Mouse (Mus musculus) embryonic facial prominence, embryonic 13.5 days (tissue): Measurements from ENCODE around the gene Zdhhc6. TPM values are rescaled to one million over a fixed set of nuclear protein-coding genes. Genes with fewer than 3 reads are reported as not detected.

Experiments used
- ATAC-seq: fragments of 200-750 bp; cut with Nextera tagmentation; 2 replicates; pipeline ENCODE4 v1.8.0; 2017; ENCODE audit warnings: low read depth; ENCODE audit not compliant: insufficient number of reproducible peaks, insufficient read depth, low FRiP score, low TSS enrichment
- H3K27ac ChIP-seq: fragments of 300-500 bp; sonication (generic); 2 replicates; pipeline ENCODE4 v1.5.1; 2015; ENCODE audit warnings: moderate library complexity, mild to moderate bottlenecking, inconsistent platforms
- H3K27me3 ChIP-seq: fragments of 300-500 bp; sonication (generic); 2 replicates; pipeline ENCODE4 v1.6.1; 2015; ENCODE audit warnings: mild to moderate bottlenecking, inconsistent platforms
- H3K36me3 ChIP-seq: fragments of 300-500 bp; sonication (generic); 2 replicates; pipeline ENCODE4 v1.6.1; 2015; ENCODE audit warnings: mild to moderate bottlenecking, inconsistent platforms
- H3K4me1 ChIP-seq: fragments of 300-500 bp; sonication (generic); 2 replicates; pipeline ENCODE4 v1.6.1; 2015; ENCODE audit warnings: inconsistent platforms
- H3K4me2 ChIP-seq: fragments of 300-500 bp; sonication (generic); 2 replicates; pipeline ENCODE4 v1.6.1; 2015; ENCODE audit warnings: moderate library complexity, mild to moderate bottlenecking, inconsistent platforms
- H3K4me3 ChIP-seq: fragments of 300-500 bp; sonication (generic); 2 replicates; pipeline ENCODE4 v1.5.1; 2015; ENCODE audit warnings: mild to moderate bottlenecking, inconsistent platforms
- H3K9ac ChIP-seq: fragments of 300-500 bp; sonication (generic); 2 replicates; pipeline ENCODE4 v1.6.1; 2015; ENCODE audit warnings: mild to moderate bottlenecking, inconsistent platforms
- H3K9me3 ChIP-seq: fragments of 300-500 bp; sonication (generic); 2 replicates; pipeline ENCODE4 v1.6.1; 2016; ENCODE audit warnings: inconsistent platforms
- WGBS: fragments of 180-500 bp; shearing (Covaris S2); methylation state at CpG from one replicate; pipeline ENCODE4 v1.1.7; 2015; ENCODE audit warnings: mixed read lengths; 5-methylcytosine and 5-hydroxymethylcytosine counted together
- polyA plus RNA-seq: library from polyadenylated mRNA; unstranded; fragments of >200 nt; fragmentation: Nextera tagmentation; extraction: Ambion mirVana; gene quantifications from 2 replicates; pipeline ENCODE4 v1.2.1, GENCODE M21; 2015

Zdhhc6 gene
- polyA plus RNA-seq, 1 experiment from 2014 or later = 88.6 TPM

DNA sequence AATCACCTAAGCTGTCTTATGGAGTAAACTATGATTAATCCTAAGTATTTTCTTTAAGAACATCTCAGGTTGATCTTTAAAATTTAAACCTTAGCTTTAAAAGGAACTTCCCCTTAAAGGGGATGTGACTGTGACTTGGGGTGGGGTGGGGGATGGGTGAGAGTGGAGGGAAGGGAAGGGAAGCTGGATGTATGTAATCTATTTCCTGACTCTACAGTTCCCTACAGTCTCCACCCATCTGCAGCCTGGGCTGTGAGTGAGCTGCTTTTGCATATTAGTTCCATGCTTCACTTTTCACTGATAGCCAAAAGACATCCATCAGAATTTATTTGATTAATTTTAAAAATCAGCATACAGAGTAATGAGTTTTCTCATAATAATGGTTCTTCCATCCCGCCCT is 16.5 kb downstream of the Zdhhc6 start:
- Histone ChIP-seq H3K9ac (no peak overlapping the region), H3K27me3 (no peaks in the 10 kb centered on the region), H3K9me3 (no peaks in the 10 kb centered on the region), H3K4me3 (no peak overlapping the region), H3K36me3 (peaks cover 88% of the 10 kb centered on the region), H3K4me1 (no peaks in the 10 kb centered on the region), H3K4me2 (no peak overlapping the region), H3K27ac (no peak overlapping the region)
- 92% methylated on average over 1 of the region's 1 CpGs for WGBS
- no peak for ATAC-seq

DNA sequence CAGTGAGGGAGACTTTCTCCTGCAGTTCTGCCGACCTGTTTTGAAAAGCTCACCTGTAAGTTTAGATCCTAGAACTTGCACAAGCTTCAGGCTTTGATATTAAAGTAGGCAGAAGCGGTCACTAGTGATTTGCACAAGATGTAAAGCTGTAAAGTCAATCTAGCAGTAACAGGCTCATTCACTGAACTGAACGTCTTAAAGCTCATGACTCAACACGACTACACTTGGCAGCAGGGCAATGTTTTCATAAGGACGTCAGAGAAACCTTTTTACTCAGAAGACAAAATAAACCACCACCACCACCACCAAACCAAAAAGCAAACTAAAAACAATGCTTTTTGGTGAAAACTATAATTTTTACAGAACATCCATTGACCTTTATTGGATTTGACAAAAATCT is 17.9 kb downstream of the Zdhhc6 start:
- Histone ChIP-seq H3K27ac (no peak overlapping the region), H3K4me2 (no peak overlapping the region), H3K9ac (no peak overlapping the region), H3K9me3 (no peaks in the 10 kb centered on the region), H3K27me3 (no peaks in the 10 kb centered on the region), H3K4me1 (peaks cover 6% of the 10 kb centered on the region), H3K36me3 (peaks cover 74% of the 10 kb centered on the region), H3K4me3 (no peak overlapping the region)
- 82% methylated on average over 5 of the region's 5 CpGs for WGBS
- no peak for ATAC-seq

DNA sequence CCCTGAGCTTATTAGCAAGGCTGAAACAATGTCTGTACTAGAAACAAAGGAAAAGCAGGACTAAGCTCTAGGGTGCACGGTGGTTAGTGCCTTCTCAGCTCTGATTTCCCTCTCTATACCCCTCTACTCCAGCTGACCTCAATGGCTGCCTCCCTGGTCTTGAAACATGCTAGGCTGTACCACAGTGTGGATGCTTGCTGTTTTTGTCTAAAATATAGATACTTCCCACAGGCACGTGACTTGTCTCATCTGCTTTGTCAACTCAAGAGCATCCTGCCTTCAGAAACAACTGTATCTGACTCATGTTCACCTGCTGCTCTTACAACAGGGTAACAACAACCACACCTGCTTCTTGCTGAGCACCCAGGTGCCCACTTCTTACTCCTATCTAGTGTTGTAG is 18.3 kb downstream of the Zdhhc6 start:
- no peak overlapping the region for H3K27ac ChIP-seq
- 91% methylated on average over 2 of the region's 2 CpGs for WGBS
- H3K9ac ChIP-seq = no peak overlapping the region
- H3K4me1 ChIP-seq = peaks cover 6% of the 10 kb centered on the region
- H3K4me2 ChIP-seq = no peak overlapping the region
- no peaks in the 10 kb centered on the region for H3K27me3 ChIP-seq
- peaks cover 69% of the 10 kb centered on the region for H3K36me3 ChIP-seq
- no peak for ATAC-seq
- H3K4me3 ChIP-seq = no peak overlapping the region
- no peaks in the 10 kb centered on the region for H3K9me3 ChIP-seq

DNA sequence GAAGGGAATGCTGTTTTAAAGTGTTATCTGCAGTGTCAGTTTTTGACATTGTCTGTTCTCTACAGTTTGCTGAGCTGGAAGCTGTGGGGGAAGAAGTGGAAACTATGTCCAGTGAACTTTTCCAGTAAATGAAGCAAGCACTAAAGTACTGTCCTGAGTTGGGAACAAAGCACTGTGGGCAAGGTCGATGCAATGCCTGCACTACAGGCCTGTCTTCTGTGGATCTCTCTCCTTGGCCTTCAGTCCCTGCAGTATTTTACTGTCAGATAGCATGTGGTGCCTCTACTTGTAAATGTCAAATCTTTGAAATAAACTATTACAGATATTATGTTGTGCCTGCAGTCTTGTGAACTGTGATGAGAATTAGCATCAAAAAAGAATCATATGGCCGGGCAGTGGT is 19.5 kb downstream of the Zdhhc6 start:
- no peak for ATAC-seq
- no peak overlapping the region for H3K9ac ChIP-seq
- no peaks in the 10 kb centered on the region for H3K27me3 ChIP-seq
- no peak overlapping the region for H3K4me3 ChIP-seq
- no peak overlapping the region for H3K27ac ChIP-seq
- no peaks in the 10 kb centered on the region for H3K9me3 ChIP-seq
- peaks cover 6% of the 10 kb centered on the region for H3K4me1 ChIP-seq
- H3K36me3 ChIP-seq = peaks cover 57% of the 10 kb centered on the region
- H3K4me2 ChIP-seq = no peak overlapping the region
- 92% methylated on average over 2 of the region's 2 CpGs for WGBS

DNA sequence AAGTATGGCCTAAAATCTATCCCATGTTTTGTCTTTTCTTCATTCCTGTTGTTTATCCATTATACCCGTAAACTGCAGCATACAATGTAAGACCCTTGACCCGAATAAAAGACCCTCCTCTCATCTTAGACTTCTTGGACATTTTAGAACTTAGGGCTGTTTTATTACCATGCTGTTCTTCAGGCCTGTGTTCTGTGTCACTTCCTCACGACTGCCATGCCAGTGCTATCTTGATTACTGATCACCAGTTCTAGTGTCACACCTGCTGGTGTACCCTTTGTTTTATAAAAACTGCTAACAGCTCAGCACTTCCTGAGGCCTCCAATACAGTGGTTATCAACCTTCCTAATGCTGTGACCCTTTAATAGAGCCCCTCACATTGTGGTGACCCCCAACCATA is 20.3 kb downstream of the Zdhhc6 start:
- Histone ChIP-seq H3K27me3 (no peaks in the 10 kb centered on the region), H3K4me2 (no peak overlapping the region), H3K9ac (no peak overlapping the region), H3K4me1 (peaks cover 6% of the 10 kb centered on the region), H3K27ac (no peak overlapping the region), H3K36me3 (peaks cover 50% of the 10 kb centered on the region), H3K9me3 (no peaks in the 10 kb centered on the region), H3K4me3 (no peak overlapping the region)
- 86% methylated on average over 3 of the region's 3 CpGs for WGBS
- ATAC-seq = no peak

DNA sequence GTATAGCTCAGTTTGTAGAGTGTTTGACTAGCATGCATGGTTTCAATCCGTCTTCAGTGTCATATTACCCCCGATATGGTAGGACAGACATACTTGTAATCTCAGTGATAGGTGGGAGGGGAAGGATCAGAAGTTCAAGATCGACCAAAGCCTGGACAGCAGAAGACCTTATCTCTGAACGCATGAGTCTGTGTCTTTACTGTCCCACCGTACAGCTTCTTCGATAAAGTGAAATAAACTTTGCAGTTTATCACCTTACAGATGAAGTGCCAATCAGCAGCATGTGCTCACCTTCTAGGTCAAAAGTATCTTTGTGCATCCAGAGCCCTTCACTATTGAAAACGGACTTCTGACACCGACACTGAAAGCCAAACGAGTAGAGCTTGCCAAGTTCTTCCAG is 20.8 kb downstream of the Zdhhc6 start:
- no peak overlapping the region for H3K9ac ChIP-seq
- H3K4me2 ChIP-seq = no peak overlapping the region
- no peak overlapping the region for H3K4me3 ChIP-seq
- no peaks in the 10 kb centered on the region for H3K9me3 ChIP-seq
- 85% methylated on average over 9 of the region's 9 CpGs for WGBS
- peaks cover 6% of the 10 kb centered on the region for H3K4me1 ChIP-seq
- no peak for ATAC-seq
- H3K27ac ChIP-seq = no peak overlapping the region
- H3K27me3 ChIP-seq = no peaks in the 10 kb centered on the region
- H3K36me3 ChIP-seq = peaks cover 45% of the 10 kb centered on the region

DNA sequence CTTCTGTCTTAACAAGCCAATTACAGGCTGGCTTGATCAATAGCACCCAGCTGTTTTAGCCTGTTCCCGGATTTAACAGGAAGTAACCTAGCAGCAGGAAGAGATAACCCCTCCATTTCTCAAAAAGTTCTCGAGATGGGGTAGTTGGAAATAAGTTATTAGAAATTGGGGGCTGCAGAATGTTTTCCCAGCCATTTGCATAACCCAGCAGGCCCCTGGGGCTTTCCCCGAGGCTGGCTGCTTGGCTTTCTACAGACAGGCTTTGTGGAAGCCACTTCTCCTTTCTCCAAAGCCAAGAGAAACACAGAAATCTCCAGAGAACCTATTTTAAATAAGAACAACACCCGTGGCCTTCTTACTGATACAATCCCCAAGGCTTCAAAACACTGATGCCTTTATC is 22.7 kb downstream of the Zdhhc6 start:
- Histone ChIP-seq H3K4me3 (no peak overlapping the region), H3K27ac (no peak overlapping the region), H3K27me3 (no peaks in the 10 kb centered on the region), H3K4me1 (peaks cover 6% of the 10 kb centered on the region), H3K9ac (no peak overlapping the region), H3K9me3 (no peaks in the 10 kb centered on the region), H3K4me2 (no peak overlapping the region), H3K36me3 (peaks cover 31% of the 10 kb centered on the region)
- no peak for ATAC-seq
- 27% methylated on average over 4 of the region's 4 CpGs for WGBS

DNA sequence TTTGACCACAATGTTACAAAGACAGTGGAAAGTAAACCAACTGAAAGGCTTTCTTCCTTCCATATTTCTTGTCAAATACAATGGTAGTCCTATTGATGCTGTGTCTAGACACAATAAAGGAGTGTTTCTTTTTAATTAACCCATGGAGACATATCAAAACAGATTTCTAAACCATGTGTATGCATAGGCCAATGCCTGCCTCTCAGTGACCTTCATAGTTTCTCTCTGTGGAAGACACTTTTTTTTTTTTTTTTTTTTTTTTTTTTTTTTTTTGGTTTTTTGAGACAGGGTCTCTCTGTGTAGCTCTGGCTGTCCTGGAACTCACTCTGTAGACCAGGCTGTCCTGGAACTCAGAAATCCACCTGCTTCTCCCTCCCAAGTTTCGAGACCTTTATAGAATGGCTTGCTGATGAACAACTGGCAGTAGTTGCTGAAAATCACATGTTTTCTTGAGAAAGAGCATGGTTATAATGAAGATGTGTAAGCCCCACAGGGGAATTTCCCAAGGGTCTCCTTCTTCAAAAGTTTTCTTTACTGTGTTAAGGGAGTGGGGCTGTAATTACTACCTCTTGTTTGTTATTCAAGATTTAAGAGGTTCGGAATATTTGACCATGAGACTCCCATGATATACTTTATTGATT is 23.5 kb downstream of the Zdhhc6 start:
- Histone ChIP-seq H3K4me1 (peaks cover 6% of the 10 kb centered on the region), H3K9ac (no peak overlapping the region), H3K27me3 (no peaks in the 10 kb centered on the region), H3K4me2 (no peak overlapping the region), H3K4me3 (no peak overlapping the region), H3K9me3 (no peaks in the 10 kb centered on the region), H3K36me3 (peaks cover 26% of the 10 kb centered on the region), H3K27ac (no peak overlapping the region)
- no peak for ATAC-seq
- WGBS = 86% methylated on average over 2 of the region's 2 CpGs

DNA sequence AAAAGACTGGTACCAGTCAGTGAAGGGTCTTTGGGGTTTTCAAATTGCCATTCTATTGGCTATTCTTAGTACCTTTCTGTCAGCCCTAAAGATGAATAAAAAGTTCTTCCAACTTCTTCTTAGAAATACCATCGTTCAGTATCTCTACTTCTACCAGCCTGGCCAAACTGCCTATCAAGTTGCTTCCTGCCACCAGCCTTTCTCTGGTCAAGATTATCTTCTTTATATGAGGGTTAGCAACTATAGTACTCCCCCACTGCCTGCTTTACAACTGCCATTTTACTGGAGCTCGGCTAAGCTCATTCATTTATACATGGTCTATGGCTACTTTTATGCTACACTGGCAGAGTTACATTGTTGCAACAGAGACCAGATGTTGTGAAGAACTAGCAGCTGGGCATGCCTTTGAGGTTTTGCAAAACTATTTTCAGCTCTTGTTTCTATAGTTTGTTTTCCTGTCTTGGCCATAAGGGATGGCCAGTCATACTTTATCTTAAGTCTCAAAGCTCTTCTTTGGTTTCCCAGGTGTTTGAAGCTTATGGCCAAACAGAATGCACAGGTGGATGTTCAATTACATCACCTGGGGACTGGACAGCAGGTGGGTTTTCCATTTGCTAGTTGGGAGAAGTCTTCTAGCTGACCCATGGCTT is 25.1 kb downstream of the Zdhhc6 start:
- H3K27ac ChIP-seq = no peak overlapping the region
- no peak for ATAC-seq
- H3K27me3 ChIP-seq = no peaks in the 10 kb centered on the region
- no peak overlapping the region for H3K4me2 ChIP-seq
- peaks cover 6% of the 10 kb centered on the region for H3K4me1 ChIP-seq
- H3K4me3 ChIP-seq = no peak overlapping the region
- no peaks in the 10 kb centered on the region for H3K9me3 ChIP-seq
- WGBS = 82% methylated on average over 2 of the region's 2 CpGs
- H3K9ac ChIP-seq = no peak overlapping the region
- H3K36me3 ChIP-seq = peaks cover 14% of the 10 kb centered on the region

DNA sequence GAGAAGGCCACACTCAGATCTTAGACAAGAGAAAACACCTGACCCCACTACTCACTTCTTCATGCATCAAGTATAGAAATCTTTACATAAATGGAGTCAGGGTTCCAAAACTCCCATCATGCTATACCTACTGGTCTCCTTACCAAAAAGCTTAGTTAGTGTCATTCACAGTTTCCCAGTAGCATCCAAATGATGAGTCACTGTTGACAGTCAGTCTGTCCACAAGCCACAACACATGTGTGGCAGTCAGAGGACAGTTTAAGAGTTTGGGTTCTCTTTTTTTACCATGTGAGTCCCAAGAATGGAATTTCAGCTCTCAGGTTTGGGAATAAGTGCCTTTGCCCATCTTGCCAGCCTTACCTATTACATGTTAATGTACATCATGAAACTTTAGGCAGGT is 26.9 kb downstream of the Zdhhc6 start:
- peaks cover 6% of the 10 kb centered on the region; the same call in 1 of the 2 replicates for H3K4me1 ChIP-seq
- no peak overlapping the region for H3K9ac ChIP-seq
- H3K9me3 ChIP-seq = no peaks in the 10 kb centered on the region
- H3K4me3 ChIP-seq = no peak overlapping the region
- H3K27ac ChIP-seq = no peak overlapping the region
- H3K36me3 ChIP-seq = 0 out of 2 replicates have a peak, but pooled peaks cover 5% of the 10 kb centered on the region
- no peak overlapping the region for H3K4me2 ChIP-seq
- ATAC-seq = no peak
- H3K27me3 ChIP-seq = no peaks in the 10 kb centered on the region

DNA sequence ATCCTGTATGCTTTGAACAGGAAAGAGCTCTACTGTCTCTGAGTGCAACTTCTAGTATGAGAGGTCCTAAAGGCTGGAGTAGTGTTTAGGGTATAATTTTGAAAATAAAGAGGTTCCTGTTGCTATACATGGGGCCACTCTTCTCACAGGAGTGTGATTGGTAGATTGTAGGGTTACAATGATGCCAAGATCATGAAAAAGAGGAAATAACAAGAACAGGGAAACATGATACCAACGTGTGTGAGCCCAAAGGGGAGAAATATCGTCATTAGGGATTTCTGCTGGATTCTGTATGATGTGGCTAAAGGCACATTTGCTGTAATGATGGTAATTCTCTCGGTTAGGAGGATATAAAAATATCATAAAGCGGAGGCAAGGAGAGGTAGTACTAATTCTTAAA is 29.8 kb downstream of the Zdhhc6 start:
- Histone ChIP-seq H3K27me3 (no peaks in the 10 kb centered on the region), H3K4me2 (no peak overlapping the region), H3K4me1 (no peaks in the 10 kb centered on the region), H3K36me3 (peaks cover 12% of the 10 kb centered on the region), H3K4me3 (no peak overlapping the region), H3K27ac (no peak overlapping the region), H3K9ac (no peak overlapping the region), H3K9me3 (no peaks in the 10 kb centered on the region)
- 71% methylated on average over 4 of the region's 4 CpGs for WGBS
- ATAC-seq = no peak

DNA sequence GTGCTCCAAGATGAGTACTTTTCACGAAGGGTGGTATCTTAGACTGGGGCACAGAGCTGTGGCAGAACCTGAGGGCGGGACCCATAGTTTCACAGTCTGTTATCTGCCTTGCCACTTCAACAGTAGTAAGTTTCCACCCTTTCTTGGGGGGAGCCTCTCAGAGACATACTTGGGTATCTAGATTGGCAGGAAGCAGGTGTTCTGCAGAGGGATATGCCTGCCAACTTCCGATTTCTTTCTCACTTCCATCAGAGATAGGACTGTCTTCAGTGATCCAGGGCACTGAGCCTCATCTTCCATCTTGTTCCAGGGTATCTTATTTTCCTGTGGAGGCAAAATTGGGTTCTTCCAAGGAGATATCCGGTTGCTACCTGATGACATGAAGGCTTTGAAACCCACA is 31.7 kb downstream of the Zdhhc6 start:
- H3K27me3 ChIP-seq = no peaks in the 10 kb centered on the region
- WGBS = 88% methylated on average over 4 of the region's 4 CpGs
- H3K27ac ChIP-seq = no peak overlapping the region
- no peak for ATAC-seq
- no peak overlapping the region for H3K9ac ChIP-seq
- H3K4me3 ChIP-seq = no peak overlapping the region
- no peaks in the 10 kb centered on the region for H3K4me1 ChIP-seq
- no peak overlapping the region for H3K4me2 ChIP-seq
- H3K36me3 ChIP-seq = peaks cover 16% of the 10 kb centered on the region
- no peaks in the 10 kb centered on the region for H3K9me3 ChIP-seq
